Mouse (Mus musculus) brain, embryonic 18.5 days (tissue): ENCODE measurements around the gene Spin2g.
"Not testable (repeated sequence)": the region's sequence is repeated elsewhere in the genome, so short reads cannot be mapped to it uniquely, and the experiment has no call there.

Source experiments
- DNase-seq: peaks from one replicate; pipeline ENCODE4 v3.0.0-alpha.2; 2012; ENCODE audit warnings: low read depth, low spot score

Spin2g gene

DNA sequence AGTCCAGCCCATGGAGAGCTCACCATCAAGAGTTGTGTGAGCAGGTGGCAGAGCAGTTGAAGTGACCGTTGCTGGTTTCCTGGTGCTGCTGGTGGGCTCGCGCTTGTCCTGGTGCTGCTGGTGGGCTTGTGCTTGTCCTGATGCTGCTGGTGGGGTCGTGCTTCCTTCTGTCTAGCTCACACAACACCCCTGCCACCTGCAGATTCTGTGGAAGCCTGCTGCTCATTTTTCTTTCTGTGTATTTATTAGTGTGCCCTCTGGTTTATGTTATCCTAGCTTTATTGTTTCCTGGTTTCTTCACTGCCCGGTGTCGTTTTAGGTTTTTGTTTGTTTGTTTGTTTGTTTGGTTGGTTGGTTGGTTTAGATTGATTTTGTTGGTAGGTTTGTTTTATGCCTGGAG, at the start of gene Spin2g:
Gene Spin2g, minus strand, starts transcription at position 101 of the 400 bp plus-strand sequence.
- not testable (repeated sequence) for DNase-seq
